Mouse (Mus musculus): ENCODE data around the gene Gm38655.

Gene Gm38655

GRCm38 (mm10) chr17:25175411-25175810, at the start of gene Gm38655:
TSS of gene Gm38655 (minus strand) at chr17:25175471.
- no peak for DNase-seq

- no peak for DNase-seq
These were observed 49.4 kb upstream of the Gm38655 start for GRCm38 (mm10) chr17:25224586-25225222.

GRCm38 (mm10) chr17:25222951-25223601, 47.8 kb upstream of the Gm38655 start:
- peak; percentile 57 for DNase-seq

GRCm38 (mm10) chr17:25222504-25222940, 47.3 kb upstream of the Gm38655 start:
- DNase-seq, result peak; percentile 78

GRCm38 (mm10) chr17:25221821-25222503, 46.7 kb upstream of the Gm38655 start:
- peak; percentile 83 for DNase-seq

GRCm38 (mm10) chr17:25220746-25221145, 45.5 kb upstream of the Gm38655 start:
- no peak for DNase-seq

- DNase-seq, result no peak
These were observed 44.4 kb upstream of the Gm38655 start for GRCm38 (mm10) chr17:25219492-25220295.

- no peak for DNase-seq
These were observed 43.7 kb upstream of the Gm38655 start for GRCm38 (mm10) chr17:25218967-25219366.

- no peak for DNase-seq
These were observed 40.2 kb upstream of the Gm38655 start for GRCm38 (mm10) chr17:25215431-25215830.

GRCm38 (mm10) chr17:25211705-25212104, 36.4 kb upstream of the Gm38655 start:
- DNase-seq, result no peak

GRCm38 (mm10) chr17:25210680-25211466, 35.6 kb upstream of the Gm38655 start:
- DNase-seq, result peak; percentile 92

GRCm38 (mm10) chr17:25210006-25210405, 34.7 kb upstream of the Gm38655 start:
- no peak for DNase-seq

GRCm38 (mm10) chr17:25202401-25202800, 27.1 kb upstream of the Gm38655 start:
- DNase-seq, result no peak

- DNase-seq, result no peak
These were observed 13.8 kb upstream of the Gm38655 start for GRCm38 (mm10) chr17:25189091-25189490.

GRCm38 (mm10) chr17:25188150-25189031, 13.1 kb upstream of the Gm38655 start, which contains the start of gene Unkl:
TSS of gene Unkl (plus strand) at chr17:25188397.
- DNase-seq, result peak; percentile 53

- peak; percentile 38 for DNase-seq
These were observed 12.5 kb upstream of the Gm38655 start for GRCm38 (mm10) chr17:25187784-25188149.

GRCm38 (mm10) chr17:25184961-25185360, 9.7 kb upstream of the Gm38655 start:
- no peak for DNase-seq

GRCm38 (mm10) chr17:25184129-25184691, 8.9 kb upstream of the Gm38655 start, which contains the start of gene BC003965:
TSS of gene BC003965 (plus strand) at chr17:25184554.
- peak; percentile 97 for DNase-seq

GRCm38 (mm10) chr17:25183232-25183631, 8.0 kb upstream of the Gm38655 start:
- DNase-seq, result peak; percentile 43

GRCm38 (mm10) chr17:25172558-25172957, 2.7 kb downstream of the Gm38655 start:
- no peak for DNase-seq

GRCm38 (mm10) chr17:25169706-25170105, 5.6 kb downstream of the Gm38655 start:
- no peak for DNase-seq

All from cerebellum, adult 9-10 months (tissue).